Mouse (Mus musculus) MEL (cell line): ENCODE results near the gene Nicn1. TPM values are rescaled to one million over a fixed set of nuclear protein-coding genes. Genes with fewer than 3 reads are reported as not detected.

Source experiments
- DNase-seq: peaks from one replicate; pipeline ENCODE4 v3.0.0; 2011; ENCODE audit warnings: low read depth, low spot score
- H3K27ac ChIP-seq: 2 replicates; pipeline ENCODE4 v1.5.1; 2012; ENCODE audit warnings: low read depth, mild to moderate bottlenecking, control low read depth, low read length, moderate library complexity; ENCODE audit not compliant: control insufficient read depth
- H3K27me3 ChIP-seq, 2 experiments: fragments of 150-350 bp in 1 of 2; sonication (generic) in 1 of 2; 2 replicates each; pipeline ENCODE4 v1.6.1; 2012; ENCODE audit warnings: low read length in 2 of 2, mild to moderate bottlenecking in 2 of 2, improper control_type of control experiment in 1 of 2, moderate library complexity in 1 of 2; ENCODE audit not compliant: insufficient read depth in 2 of 2, control insufficient read depth in 1 of 2
- H3K36me3 ChIP-seq, 2 experiments: 2 replicates each; pipeline ENCODE4 v1.6.1; 2012 to 2014; ENCODE audit warnings: low read length in 2 of 2, improper control_type of control experiment in 1 of 2, inconsistent platforms in 1 of 2, mild to moderate bottlenecking in 1 of 2; ENCODE audit not compliant: insufficient read depth in 2 of 2, control insufficient read depth in 1 of 2
- H3K4me1 ChIP-seq, 2 experiments: fragments of 150-350 bp in 1 of 2; sonication (generic) in 1 of 2; 2 replicates each; pipeline ENCODE4 v1.6.1; 2012; ENCODE audit warnings: low read length in 2 of 2, improper control_type of control experiment in 1 of 2, mild to moderate bottlenecking in 1 of 2; ENCODE audit not compliant: insufficient read depth in 2 of 2, control insufficient read depth in 1 of 2
- H3K4me3 ChIP-seq, 2 experiments: fragments of 150-350 bp in 1 of 2; sonication (generic) in 1 of 2; 2 replicates each; pipeline ENCODE4 v1.5.1; 2012; ENCODE audit warnings: low read depth in 2 of 2, low read length in 2 of 2, mild to moderate bottlenecking in 2 of 2, moderate library complexity in 2 of 2, control low read depth in 1 of 2, improper control_type of control experiment in 1 of 2; ENCODE audit not compliant: control insufficient read depth in 1 of 2, insufficient read depth in 1 of 2
- H3K79me2 ChIP-seq: 2 replicates; pipeline ENCODE4 v1.6.1; 2012; ENCODE audit warnings: mild to moderate bottlenecking, low read length, moderate library complexity; ENCODE audit not compliant: control insufficient read depth, poor library complexity, insufficient read depth
- H3K9ac ChIP-seq: 2 replicates; pipeline ENCODE4 v1.6.1; 2012; ENCODE audit warnings: low read depth, mild to moderate bottlenecking, control low read depth, low read length, moderate library complexity; ENCODE audit not compliant: control insufficient read depth, poor library complexity, severe bottlenecking
- H3K9me3 ChIP-seq: fragments of 150-350 bp; sonication (generic); replicated peaks from 2 replicates; pipeline ENCODE4 v1.6.1; 2012; ENCODE audit warnings: mild to moderate bottlenecking, low read length, improper control_type of control experiment, moderate library complexity; ENCODE audit not compliant: insufficient read depth
- BHLHE40 ChIP-seq: IDR thresholded peaks from 2 replicates; pipeline ENCODE4 v1.6.1; 2012; ENCODE audit warnings: low read depth, mild to moderate bottlenecking, inconsistent platforms, low read length, improper control_type of control experiment, borderline replicate concordance
- CHD1 ChIP-seq: IDR thresholded peaks from 2 replicates; pipeline ENCODE4 v1.6.1; 2012; ENCODE audit warnings: low read depth, mild to moderate bottlenecking, inconsistent platforms, low read length, improper control_type of control experiment
- CHD2 ChIP-seq: IDR thresholded peaks from 2 replicates; pipeline ENCODE4 v1.6.1; 2011; ENCODE audit warnings: low read length, improper control_type of control experiment
- ELF1 ChIP-seq: IDR thresholded peaks from 2 replicates; pipeline ENCODE4 v1.6.1; 2014; ENCODE audit warnings: low read depth, mild to moderate bottlenecking, inconsistent platforms, low read length, improper control_type of control experiment, moderate library complexity
- EP300 ChIP-seq, 2 experiments: IDR thresholded peaks; 2 replicates each; pipeline ENCODE4 v1.6.1; 2011; ENCODE audit warnings: improper control_type of control experiment in 2 of 2, low read length in 2 of 2, low read depth in 1 of 2, mild to moderate bottlenecking in 1 of 2
- GABPA ChIP-seq: IDR thresholded peaks from 2 replicates; pipeline ENCODE4 v1.6.1; 2012; ENCODE audit warnings: low read depth, mild to moderate bottlenecking, inconsistent platforms, low read length, improper control_type of control experiment, moderate library complexity
- JUND ChIP-seq: IDR thresholded peaks from 2 replicates; pipeline ENCODE4 v1.6.1; 2011; ENCODE audit warnings: low read depth, mild to moderate bottlenecking, improper control_type of control experiment, low read length
- KAT2A ChIP-seq: conservative IDR thresholded peaks from 2 replicates; pipeline ENCODE4 v1.6.1; 2012; ENCODE audit warnings: low read depth, low read length, improper control_type of control experiment, inconsistent platforms
- MAFK ChIP-seq: IDR thresholded peaks from 2 replicates; pipeline ENCODE4 v1.6.1; 2011; ENCODE audit warnings: low read depth, mild to moderate bottlenecking, low read length, improper control_type of control experiment, borderline replicate concordance
- MAX ChIP-seq: IDR thresholded peaks from 2 replicates; pipeline ENCODE4 v1.6.1; 2011; ENCODE audit warnings: low read length, improper control_type of control experiment
- MAZ ChIP-seq: IDR thresholded peaks from 2 replicates; pipeline ENCODE4 v1.6.1; 2012; ENCODE audit warnings: low read depth, mild to moderate bottlenecking, inconsistent platforms, low read length, improper control_type of control experiment
- MXI1 ChIP-seq: IDR thresholded peaks from 2 replicates; pipeline ENCODE4 v1.6.1; 2011; ENCODE audit warnings: mild to moderate bottlenecking, low read depth, low read length, improper control_type of control experiment
- MYB ChIP-seq: IDR thresholded peaks from 2 replicates; pipeline ENCODE4 v1.6.1; 2011; ENCODE audit warnings: mild to moderate bottlenecking, low read depth, low read length, improper control_type of control experiment
- NELFE ChIP-seq: IDR thresholded peaks from 2 replicates; pipeline ENCODE4 v1.6.1; 2011; ENCODE audit warnings: low read depth, low read length, improper control_type of control experiment
- NRF1 ChIP-seq: IDR thresholded peaks from 2 replicates; pipeline ENCODE4 v1.6.1; 2014; ENCODE audit warnings: low read depth, mild to moderate bottlenecking, inconsistent platforms, low read length, improper control_type of control experiment, moderate library complexity; ENCODE audit not compliant: poor library complexity, insufficient read depth, severe bottlenecking
- POLR2A ChIP-seq, 2 experiments: IDR thresholded peaks; 2 replicates each; pipeline ENCODE4 v1.6.1; 2011 to 2012; ENCODE audit warnings: low read length in 2 of 2, mild to moderate bottlenecking in 2 of 2, control low read depth in 1 of 2, improper control_type of control experiment in 1 of 2, low read depth in 1 of 2, moderate library complexity in 1 of 2; ENCODE audit not compliant: control insufficient read depth in 1 of 2, insufficient read depth in 1 of 2, poor library complexity in 1 of 2
- POLR2AphosphoS2 ChIP-seq: IDR thresholded peaks from 2 replicates; pipeline ENCODE4 v1.6.1; 2011; ENCODE audit warnings: low read length, improper control_type of control experiment
- RAD21 ChIP-seq: IDR thresholded peaks from 2 replicates; pipeline ENCODE4 v1.6.1; 2011; ENCODE audit warnings: mild to moderate bottlenecking, low read depth, low read length, improper control_type of control experiment
- SIN3A ChIP-seq: IDR thresholded peaks from 2 replicates; pipeline ENCODE4 v1.6.1; 2012; ENCODE audit warnings: low read length, improper control_type of control experiment, inconsistent platforms
- TBP ChIP-seq: IDR thresholded peaks from 2 replicates; pipeline ENCODE4 v1.8.0; 2011; ENCODE audit warnings: low read depth, low read length, improper control_type of control experiment
- TCF12 ChIP-seq: IDR thresholded peaks from 2 replicates; pipeline ENCODE4 v1.6.1; 2014; ENCODE audit warnings: low read depth, mild to moderate bottlenecking, inconsistent platforms, low read length, improper control_type of control experiment, moderate library complexity
- UBTF ChIP-seq: IDR thresholded peaks from 2 replicates; pipeline ENCODE4 v1.6.1; 2012; ENCODE audit warnings: low read depth, mild to moderate bottlenecking, inconsistent platforms, low read length, improper control_type of control experiment, moderate library complexity, borderline replicate concordance; ENCODE audit not compliant: insufficient read depth
- USF1 ChIP-seq: IDR thresholded peaks from 2 replicates; pipeline ENCODE4 v1.6.1; 2014; ENCODE audit warnings: low read depth, mild to moderate bottlenecking, inconsistent platforms, low read length, improper control_type of control experiment, moderate library complexity
- USF2 ChIP-seq, 2 experiments: IDR thresholded peaks; 2 replicates each; pipeline ENCODE4 v1.6.1; 2011 to 2012; ENCODE audit warnings: improper control_type of control experiment in 2 of 2, low read length in 2 of 2, borderline replicate concordance in 1 of 2, inconsistent platforms in 1 of 2, low read depth in 1 of 2, mild to moderate bottlenecking in 1 of 2; ENCODE audit not compliant: insufficient read depth in 1 of 2
- ZC3H11A ChIP-seq: IDR thresholded peaks from 2 replicates; pipeline ENCODE4 v1.6.1; 2012; ENCODE audit warnings: low read depth, mild to moderate bottlenecking, inconsistent platforms, low read length, improper control_type of control experiment
- ZMIZ1 ChIP-seq: IDR thresholded peaks from 2 replicates; pipeline ENCODE4 v1.6.1; 2012; ENCODE audit warnings: low read depth, mild to moderate bottlenecking, inconsistent platforms, low read length, improper control_type of control experiment, moderate library complexity
- ZNF384 ChIP-seq: IDR thresholded peaks from 2 replicates; pipeline ENCODE4 v1.6.1; 2012; ENCODE audit warnings: low read depth, mild to moderate bottlenecking, inconsistent platforms, low read length, improper control_type of control experiment
- polyA plus RNA-seq, 2 experiments: library from polyadenylated mRNA; stranded (reverse) in 1 of 2; unstranded in 1 of 2; fragments of >175 nt in 1 of 2; fragments of >200 nt in 1 of 2; gene quantifications; 2 replicates each; pipeline versions ENCODE4 v1.2.1 to v1.2.4; 2012; ENCODE audit warnings: low replicate concordance in 2 of 2, low read depth in 1 of 2; ENCODE audit not compliant: insufficient read length in 2 of 2, insufficient read depth in 1 of 2, missing spikeins in 1 of 2
- total RNA-seq: library from RNA; depleted of rRNA; stranded (reverse); fragments of 300-350 nt; gene quantifications from 2 replicates; pipeline ENCODE4 v1.2.3, GENCODE M21; 2012

Nicn1 gene
- total and polyA plus RNA-seq, 3 experiments, result 1.6 to 4.7 TPM; not detected in 1

DNA sequence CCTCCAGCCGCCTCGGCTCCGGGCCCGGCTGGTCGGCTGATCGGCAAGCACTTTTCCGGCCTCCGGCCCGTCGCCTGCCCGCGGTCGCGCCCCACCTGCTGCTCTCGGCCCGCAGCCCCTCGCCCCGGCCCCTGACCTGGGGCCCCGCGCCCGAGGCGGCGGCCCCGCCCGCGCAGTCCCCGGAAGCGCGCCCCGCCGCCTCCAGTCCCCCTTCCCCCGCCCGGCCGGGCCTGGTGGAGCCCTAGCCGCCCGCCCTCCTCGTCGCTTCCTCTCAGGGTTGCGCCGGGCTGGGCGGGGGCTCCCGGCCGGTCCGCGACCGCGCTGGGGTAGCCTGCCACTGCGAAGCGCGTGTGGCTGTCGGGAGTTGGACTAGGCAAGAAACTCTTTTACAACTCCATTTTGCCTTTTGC, 16.3 kb downstream of the Nicn1 start:
- H3K79me2 ChIP-seq, result peaks cover 54% of the 10 kb centered on the region
- no peaks in the 10 kb centered on the region for H3K9me3 ChIP-seq
- no peaks in the 10 kb centered on the region for H3K27me3 ChIP-seq
- peaks cover 2 to 42% of the 10 kb centered on the region in 2 experiments; a peak in 3 of 4 replicates for H3K36me3 ChIP-seq
- peak overlapping the region; percentile 99 for H3K27ac ChIP-seq
- peak overlapping the region; percentile 87 to 98 for H3K4me3 ChIP-seq
- peak; percentile 81 for DNase-seq
- H3K4me1 ChIP-seq, result peaks cover 4 to 21% of the 10 kb centered on the region in 2 experiments; a peak in 3 of 4 replicates
- peak overlapping the region; percentile 99 for H3K9ac ChIP-seq
- TF ChIP-seq MAZ (peak; percentile 93; the same call in 1 of the 2 replicates), TBP (no peak), MAX (peak; percentile 37; the same call in 1 of the 2 replicates), MXI1 (peak; percentile 74; the same call in 1 of the 2 replicates), USF1 (no peak), ELF1 (peak; percentile 58), SIN3A (peak; percentile 52; the same call in 1 of the 2 replicates), NELFE (no peak), EP300 (IDR thresholded peaks at IDR 0.05; ENCODE audit: low read depth in 1 of 2, low read length in 2 of 2) (peak in 1 of 2 experiments; percentile 23; a peak in 3 of 4 replicates), POLR2AphosphoS2 (no peak; the same call in 1 of the 2 replicates), KAT2A (no peak), UBTF (peak; percentile 97; the same call in 1 of the 2 replicates), POLR2A (IDR thresholded peaks at IDR 0.05; ENCODE audit: control insufficient read depth in 1 of 2, insufficient read depth in 1 of 2, low read depth in 1 of 2, low read length in 2 of 2, poor library complexity in 1 of 2) (peak in 1 of 2 experiments; percentile 9; a peak in 1 of 4 replicates), NRF1 (0 out of 2 replicates have a peak, but pooled peaks have one; percentile 27)

DNA sequence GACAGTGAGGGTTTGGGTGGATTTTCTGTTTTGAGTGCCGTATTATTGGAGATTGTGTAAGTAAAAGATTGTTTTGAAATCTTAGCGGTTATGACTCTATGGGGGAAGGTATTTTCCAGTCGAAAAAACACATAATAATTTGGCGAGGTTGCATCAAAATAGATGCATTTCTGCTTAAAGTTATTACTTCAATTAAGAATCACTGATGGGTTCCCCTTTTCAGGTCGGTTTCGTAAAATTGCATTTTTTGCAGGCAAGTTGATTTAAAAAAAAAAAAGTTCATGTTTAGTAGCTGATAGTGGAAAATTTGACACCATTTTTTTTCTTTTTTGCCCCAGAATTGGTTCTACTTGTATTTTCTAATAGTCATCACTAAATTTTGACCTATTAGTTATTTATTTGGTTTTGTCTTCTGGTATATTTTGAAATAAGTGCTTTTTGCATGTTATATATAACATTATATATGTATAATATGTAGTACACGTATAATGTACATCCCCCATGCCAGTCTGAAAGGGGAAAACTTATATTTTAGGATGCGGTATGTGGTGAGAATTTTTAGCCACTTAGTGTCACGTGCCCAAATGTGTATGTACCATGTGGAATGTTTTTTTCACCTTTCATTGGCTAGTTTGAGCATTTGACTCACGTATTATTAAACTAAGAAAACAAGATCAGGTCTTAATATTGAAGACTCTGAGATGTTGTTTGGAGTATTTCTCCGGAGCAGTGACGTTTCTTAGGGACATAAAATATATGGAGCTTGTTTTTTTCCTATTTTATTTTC, 17.0 kb downstream of the Nicn1 start:
- peaks cover 4 to 21% of the 10 kb centered on the region in 2 experiments; a peak in 3 of 4 replicates for H3K4me1 ChIP-seq
- H3K9ac ChIP-seq, result peak overlapping the region; percentile 99
- no peaks in the 10 kb centered on the region for H3K27me3 ChIP-seq
- peak overlapping the region; percentile 87 to 98 for H3K4me3 ChIP-seq
- H3K79me2 ChIP-seq, result peaks cover 60% of the 10 kb centered on the region
- H3K27ac ChIP-seq, result peak overlapping the region; percentile 90
- peaks cover 2 to 46% of the 10 kb centered on the region in 2 experiments; a peak in 3 of 4 replicates for H3K36me3 ChIP-seq
- no peaks in the 10 kb centered on the region for H3K9me3 ChIP-seq
- TF ChIP-seq CHD1 (0 out of 2 replicates have a peak, but pooled peaks have one; percentile 41), KAT2A (no peak), MAFK (no peak), NELFE (no peak), USF2 (IDR thresholded peaks at IDR 0.05; ENCODE audit: borderline replicate concordance in 1 of 2, insufficient read depth in 1 of 2, low read depth in 1 of 2, low read length in 2 of 2) (peak; percentile 35 to 73; a peak in 3 of 4 replicates), TBP (no peak), MYB (no peak), GABPA (no peak), ZMIZ1 (no peak), CHD2 (no peak), RAD21 (no peak), ZC3H11A (no peak), ZNF384 (peak; percentile 33), BHLHE40 (peak; percentile 86), MXI1 (peak; percentile 90), JUND (no peak), MAX (peak; percentile 94), SIN3A (peak; percentile 86), USF1 (peak; percentile 93), TCF12 (no peak)
- DNase-seq, result peak; percentile 64
